Mouse (Mus musculus) brain, adult 2 months (tissue): ENCODE measurements at regions not wholly inside any gene's neighbourhood (a gene's known extent, or its start where the extent isn't known, plus 50 kb on each side); places are given as distances from the start of the nearest gene placed in this dataset.
A peak's percentile ranks its signal among the peaks of the same experiment; 100 is the strongest.

Experiments used
- DNase-seq: peaks from one replicate; pipeline ENCODE4 v3.0.0; 2011; ENCODE audit warnings: low read depth, low spot score

DNA sequence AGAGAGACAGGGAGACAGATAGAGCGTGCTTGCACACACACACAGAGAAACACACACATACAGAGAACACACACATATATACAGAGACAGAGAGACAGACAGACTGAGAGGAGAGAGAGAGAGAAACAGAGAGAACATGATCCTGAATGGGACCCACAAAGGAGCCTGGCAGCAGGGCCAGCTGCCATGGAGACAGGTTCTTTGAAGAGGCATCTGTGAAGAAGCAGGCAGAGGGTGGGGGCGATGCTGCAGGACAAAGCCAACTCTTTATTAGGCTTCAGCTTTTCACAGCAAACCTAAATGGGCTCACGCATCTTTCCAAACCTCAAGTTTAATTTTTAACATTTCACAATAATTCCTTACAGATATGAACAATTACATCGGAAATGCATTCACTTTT lies 90.0 kb upstream of the Dlx2 start:
- DNase-seq, result peak; percentile 61

DNA sequence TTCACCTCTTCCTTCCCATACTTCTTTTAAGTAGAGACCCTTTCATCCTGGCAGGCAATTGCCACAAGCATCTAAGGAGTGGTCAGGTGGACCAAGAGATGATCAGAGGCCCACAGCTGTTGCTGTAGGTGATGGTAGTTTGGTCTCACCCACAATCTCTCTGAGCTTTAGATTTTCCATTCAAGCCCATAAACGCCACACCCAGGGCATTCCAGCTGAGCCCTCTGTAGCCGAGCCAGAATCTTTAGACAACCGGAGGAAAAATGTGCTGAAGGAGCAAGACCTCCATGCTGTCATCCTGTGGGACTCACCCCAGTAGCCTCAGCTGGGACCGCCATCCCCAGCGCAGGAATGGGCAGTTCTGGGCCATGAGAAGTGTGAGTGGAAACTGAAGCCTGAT lies 93.7 kb upstream of the Dlx2 start:
- no peak for DNase-seq

DNA sequence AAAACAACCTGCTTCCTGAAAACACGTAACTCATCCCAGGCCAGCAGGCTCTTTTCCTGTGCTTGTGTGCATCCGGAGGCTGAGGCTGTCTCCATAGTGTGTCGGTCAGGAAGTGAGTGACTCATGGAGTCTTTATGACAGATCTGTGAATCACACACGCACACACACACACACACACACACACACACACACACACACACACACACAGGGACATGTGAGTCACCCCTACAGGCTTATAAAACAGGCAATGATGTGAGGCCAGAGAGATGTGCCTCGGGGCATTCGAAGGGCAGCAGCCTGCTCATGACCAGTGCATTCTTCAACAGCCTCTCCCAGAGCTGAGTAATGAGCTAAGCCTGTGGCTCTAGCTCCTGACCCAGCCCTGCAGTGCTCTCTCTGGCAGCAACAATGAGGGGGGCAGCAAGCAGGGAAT lies 97.5 kb upstream of the Dlx2 start:
- peak; percentile 77 for DNase-seq

DNA sequence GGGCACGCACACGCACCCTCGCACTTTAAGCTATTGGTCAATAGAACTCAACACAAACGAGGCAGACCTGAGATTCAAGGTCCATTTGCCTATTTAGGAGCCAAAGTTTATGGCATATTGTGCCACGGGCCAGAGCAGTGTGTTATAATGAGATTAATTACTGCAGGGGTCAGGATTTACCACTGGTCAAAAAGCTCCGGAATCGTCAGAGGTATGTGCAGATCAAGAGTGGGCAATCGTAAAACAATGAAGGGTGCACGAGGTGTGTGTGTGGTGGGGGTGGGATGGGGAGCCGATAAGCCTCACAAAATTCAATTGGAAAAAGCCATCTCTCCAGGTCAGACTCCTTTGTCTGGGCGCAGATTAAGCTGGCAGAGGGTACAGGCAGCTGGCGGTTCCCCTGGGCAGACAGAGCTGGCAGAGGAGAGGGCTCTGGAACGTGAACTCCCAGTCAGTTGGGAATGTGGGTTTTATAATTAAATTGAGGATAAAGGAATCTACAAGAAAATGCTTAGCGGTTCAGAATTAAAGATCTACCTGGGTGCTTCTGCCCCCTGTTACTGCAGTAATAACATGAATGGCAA lies 97.4 kb upstream of the Itga6 start:
- DNase-seq, result no peak

DNA sequence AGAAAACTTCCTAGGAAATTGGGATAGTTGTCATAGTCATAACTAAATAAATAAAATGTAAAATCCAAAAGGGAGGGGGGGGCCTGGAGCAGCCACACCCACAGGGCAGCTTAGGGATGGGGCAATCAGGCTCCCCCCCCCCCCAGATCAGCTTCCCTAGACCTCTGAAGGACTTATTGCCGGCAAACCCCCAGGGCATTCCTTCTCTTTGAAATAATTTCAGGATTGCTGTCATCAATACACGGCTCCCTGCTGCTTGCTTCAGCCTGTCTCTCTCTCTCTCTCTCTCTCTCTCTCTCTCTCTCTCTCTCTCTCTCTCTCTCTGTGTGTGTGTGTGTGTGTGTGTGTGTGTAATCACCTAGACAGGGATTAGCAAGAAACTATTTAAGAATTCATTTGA lies 93.8 kb upstream of the Itga6 start:
- no peak for DNase-seq

DNA sequence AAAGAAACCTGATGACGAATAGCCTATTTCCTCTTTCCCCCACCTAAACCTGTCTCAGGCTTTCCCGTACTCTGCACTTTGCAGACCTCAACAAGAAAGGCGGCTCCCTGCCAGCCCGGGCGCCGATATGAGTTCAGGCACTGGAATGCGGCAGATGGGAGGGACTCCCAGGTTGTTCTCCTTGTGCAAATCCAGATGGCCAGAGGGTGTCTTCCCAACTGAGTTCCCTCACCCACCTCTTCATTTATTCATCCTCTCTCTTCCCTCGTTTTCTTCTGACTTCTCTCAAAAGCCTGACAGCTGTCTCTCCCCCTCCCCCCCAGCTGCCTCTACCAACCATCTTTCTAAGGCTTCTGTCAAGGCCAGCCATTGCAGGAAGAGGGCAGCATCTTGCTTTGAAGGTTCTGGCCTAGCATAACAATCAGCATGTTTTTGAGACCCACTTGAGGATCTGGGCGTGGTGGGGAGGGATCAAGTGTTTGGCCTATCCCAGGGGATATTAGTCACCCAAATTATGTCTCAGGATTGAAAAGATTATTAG lies 93.1 kb upstream of the Itga6 start:
- peak; percentile 80 for DNase-seq

DNA sequence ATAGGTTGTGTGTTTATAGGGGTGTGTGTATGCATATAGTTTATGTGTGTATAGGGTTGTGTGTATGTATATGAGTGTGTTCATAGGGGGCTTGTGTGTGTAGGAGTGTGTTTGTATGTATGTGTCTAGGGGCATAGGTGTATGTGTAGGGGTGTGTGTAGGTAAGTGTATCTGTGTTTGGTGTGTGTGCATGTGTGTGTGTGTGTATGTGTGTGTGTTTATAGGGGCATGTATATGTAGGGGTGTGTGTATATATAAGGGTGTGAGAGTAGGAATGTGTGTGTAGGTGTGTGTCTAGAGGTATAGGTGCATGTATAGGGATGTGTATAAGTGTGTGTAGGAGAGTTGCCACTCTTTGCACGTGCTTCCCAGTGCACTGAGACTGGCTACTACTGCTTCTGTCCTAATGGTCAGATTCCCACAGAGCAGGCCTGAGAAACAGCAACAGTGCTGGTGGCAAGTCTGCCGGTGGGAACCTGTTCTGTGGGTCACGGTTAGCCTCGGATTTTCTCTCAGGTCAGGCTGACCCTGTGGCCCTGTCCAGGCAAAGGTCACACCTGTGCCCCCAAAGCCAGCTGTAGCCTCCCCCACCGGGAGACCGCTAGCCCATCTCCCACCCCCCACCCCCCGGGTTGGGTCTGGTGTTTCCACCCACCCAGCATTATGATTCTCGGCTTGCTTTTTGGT lies 90.5 kb upstream of the Itga6 start:
- no peak for DNase-seq

DNA sequence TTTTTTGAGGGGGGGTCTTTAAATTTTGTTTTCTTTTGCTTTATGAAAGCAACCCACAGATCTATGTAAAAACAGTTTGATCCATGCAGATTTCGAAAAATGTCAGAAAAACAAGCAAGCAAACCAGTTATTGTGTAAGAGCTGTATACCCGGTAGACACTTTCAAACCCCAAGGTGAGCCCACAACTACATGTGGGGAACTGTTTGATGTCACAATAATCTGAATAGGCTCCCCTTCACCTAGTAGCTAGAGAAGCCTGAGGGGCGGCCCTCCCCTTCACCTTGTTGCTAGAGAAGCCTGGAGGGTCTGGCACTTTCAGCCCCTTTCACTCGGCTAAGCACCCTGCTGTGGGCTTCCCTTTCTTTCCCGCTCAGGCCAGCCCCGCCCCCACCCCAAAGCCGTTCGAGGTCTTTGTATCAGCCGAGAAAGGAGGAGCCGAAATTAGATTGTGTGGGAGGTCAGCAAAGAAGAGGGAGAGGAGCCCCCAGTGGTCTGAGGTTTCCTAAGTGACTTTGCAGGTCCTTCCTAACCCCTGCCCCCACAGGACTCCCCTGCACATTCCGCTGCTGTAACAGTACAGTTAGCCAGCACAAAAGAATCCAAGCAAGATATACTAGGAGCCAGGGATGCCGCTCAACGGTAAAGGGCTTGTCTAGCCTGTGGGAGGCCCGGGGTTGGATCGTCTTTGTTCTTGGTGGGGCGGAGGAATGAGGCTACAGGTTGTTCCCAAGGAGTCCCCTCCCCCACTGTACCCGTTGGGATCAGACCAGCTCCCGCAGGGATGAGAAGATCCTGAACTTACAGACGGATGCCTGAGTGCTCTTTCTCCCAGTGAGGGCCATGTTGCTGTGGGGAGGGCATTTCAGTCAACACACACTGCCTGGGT lies 89.7 kb upstream of the Itga6 start:
- DNase-seq, result no peak

DNA sequence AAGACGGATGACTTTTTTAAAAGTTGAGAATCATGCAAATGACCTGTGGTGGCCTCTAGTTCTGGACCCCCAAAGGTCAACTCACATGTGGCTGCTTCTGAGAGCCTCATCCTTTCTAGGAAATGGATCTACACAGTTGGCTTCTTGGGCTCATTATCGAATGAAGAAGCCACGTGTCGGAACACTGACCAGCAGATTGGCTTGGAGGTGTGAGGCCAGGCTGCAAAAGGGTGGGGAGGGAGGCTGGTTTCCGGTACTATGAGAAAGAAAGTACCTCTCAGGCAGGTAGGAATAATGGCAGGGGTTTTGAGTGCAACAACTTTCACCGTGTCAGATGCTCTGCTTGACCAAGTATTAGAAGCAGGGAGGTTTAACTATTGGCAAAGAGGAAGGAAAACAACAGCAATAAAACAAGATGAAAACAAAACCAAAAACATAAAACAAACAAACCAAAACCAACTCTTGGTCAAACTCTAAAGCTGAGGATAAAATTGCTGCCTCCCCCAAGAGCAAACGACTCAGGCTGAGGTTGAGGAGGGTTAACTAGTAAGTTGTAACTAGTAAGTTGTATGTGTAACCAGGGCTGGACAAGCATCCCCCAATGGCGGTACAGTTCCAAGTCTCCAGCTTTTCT lies 88.7 kb upstream of the Itga6 start:
- DNase-seq, result no peak

DNA sequence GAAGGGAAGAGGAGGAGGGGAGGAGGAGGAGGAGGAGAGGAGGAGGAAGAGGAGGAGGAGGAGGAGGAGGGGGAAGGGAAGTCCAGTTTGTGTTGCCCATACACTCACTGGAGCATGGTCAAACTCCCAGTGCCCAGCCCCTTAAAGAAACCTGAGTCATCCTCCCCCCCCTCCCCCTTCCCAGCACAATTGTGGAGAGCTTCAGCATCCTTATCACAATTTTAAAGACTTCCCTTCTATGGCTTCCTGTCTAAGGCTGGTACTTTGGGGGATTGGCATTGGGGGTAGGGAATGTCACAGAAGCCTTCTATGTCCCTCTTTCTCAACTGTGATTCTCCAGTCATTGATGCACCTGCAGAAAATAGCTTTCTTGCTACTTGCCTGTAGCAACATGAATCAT lies 84.0 kb upstream of the Itga6 start:
- no peak for DNase-seq

DNA sequence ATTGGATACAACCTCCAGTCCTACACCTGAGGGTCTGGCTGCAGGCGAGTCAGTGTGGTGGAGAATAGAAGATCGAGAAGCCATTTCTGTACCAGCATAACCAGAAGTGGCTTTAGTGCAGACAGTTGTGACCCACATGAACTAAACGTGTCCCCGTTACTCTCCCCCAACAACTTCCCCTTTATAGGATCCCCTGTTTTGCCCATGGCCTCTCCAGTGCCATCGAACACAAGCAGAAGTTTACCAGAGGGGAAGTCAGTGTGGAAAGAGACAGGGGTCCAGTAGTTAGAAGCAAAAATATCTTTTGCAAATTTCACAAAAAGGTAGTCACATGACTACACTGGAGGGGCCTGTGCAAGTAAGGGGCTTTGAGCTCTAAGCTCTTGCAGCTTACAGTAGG lies 83.4 kb upstream of the Itga6 start:
- peak; percentile 39 for DNase-seq

DNA sequence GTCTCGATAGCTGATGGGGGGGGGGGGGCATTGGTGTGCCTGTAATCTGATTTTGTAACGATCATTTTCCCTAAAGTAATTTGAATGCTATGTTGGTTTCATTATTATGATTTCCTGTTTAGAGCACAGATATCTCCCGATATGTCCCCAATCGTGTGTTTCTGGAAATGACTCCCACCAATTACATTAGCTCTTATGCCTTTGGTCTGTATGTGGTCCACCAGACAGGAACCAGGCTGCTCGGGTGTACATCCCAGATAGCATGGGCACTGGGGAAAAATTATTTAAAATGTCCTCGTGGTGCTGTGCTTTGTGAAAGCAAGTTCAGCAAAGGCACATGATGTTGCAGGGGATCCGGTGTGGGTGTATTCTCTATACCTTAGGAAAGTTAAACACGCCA lies 82.0 kb upstream of the Itga6 start:
- no peak for DNase-seq

DNA sequence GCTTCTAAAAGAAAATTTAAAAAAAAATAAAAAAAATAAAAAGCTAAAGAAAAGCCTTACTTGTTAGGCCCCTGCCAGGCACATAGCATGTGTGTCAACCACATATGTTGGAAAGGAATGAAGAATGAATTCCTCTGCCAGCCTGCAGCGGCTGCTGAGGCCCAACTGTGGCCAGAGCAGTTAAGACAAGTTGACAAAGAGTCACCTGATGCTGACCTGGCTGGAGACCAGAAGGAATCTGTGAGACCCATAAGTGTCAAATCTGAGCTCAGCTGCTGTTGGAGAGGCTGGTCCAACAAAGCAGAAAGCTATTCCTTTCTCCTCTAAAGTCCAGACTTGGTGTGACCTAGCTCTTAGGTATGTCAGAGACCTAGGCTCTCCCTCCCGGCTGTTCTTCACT lies 78.5 kb upstream of the Itga6 start:
- DNase-seq, result no peak

DNA sequence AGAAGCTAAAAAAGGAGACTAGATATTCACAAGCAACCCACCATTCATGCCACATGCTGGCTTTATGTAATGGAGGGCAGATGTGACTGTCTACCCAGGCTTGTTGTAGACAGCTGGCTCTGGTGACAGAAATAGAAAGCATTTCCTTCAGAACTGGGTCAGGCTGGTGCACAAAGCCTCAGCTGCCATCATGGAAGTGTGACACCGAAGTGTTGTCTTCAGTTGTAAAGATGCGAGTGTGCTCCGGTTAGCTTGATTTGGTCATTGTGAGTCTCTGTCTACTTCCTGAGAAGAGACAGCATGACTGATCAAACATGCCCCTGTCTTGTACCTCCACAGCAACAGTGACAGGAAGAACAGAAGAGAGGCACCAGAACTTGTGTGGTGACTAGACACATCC lies 77.7 kb upstream of the Itga6 start:
- peak; percentile 90 for DNase-seq

DNA sequence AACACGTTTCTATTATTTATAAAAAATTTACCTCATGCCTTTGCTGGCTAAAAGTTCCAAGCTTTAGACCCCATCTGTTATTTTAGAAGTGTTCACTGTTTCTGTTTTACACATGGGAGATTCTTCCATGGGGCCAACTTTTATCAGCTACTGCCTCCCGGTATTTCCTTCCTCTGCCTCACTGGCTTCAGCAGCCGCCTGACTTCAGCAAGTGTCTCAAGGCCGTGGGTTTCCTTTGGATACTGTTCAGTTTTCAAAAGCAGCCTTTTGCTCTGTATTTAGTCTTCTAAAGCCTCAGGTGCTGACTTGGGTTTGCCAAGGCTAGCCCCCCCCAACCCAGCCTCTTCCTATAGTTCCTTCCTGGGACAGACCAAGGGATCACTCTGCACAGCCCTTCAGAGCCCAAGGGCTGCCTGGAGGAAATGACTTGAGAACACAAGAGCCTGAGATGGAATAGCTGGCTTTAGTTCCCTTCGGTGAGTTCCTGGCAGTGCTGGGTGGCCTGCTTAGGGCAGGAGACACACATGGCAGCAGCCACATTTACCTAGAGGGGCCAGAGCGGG lies 75.1 kb upstream of the Itga6 start:
- no peak for DNase-seq

DNA sequence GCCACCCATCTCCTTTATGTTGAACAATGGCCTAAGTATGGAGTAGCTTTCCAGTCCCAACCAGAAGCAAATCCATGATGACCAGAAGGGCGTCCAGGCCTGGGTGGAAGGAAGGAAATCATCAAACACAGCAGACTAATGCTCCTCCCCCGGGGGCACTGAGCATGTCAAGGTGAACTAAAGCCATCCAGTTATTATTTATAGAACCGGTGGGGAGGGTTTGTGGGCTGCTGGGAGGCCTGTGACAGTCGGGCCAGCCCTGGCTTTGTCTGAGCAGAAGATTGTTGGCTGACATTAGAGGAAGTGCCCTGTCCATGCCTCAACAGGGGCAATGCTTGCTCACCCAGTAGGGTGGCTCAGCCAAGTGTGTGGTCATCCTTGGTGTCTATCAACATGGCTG lies 74.5 kb upstream of the Itga6 start:
- DNase-seq, result no peak

DNA sequence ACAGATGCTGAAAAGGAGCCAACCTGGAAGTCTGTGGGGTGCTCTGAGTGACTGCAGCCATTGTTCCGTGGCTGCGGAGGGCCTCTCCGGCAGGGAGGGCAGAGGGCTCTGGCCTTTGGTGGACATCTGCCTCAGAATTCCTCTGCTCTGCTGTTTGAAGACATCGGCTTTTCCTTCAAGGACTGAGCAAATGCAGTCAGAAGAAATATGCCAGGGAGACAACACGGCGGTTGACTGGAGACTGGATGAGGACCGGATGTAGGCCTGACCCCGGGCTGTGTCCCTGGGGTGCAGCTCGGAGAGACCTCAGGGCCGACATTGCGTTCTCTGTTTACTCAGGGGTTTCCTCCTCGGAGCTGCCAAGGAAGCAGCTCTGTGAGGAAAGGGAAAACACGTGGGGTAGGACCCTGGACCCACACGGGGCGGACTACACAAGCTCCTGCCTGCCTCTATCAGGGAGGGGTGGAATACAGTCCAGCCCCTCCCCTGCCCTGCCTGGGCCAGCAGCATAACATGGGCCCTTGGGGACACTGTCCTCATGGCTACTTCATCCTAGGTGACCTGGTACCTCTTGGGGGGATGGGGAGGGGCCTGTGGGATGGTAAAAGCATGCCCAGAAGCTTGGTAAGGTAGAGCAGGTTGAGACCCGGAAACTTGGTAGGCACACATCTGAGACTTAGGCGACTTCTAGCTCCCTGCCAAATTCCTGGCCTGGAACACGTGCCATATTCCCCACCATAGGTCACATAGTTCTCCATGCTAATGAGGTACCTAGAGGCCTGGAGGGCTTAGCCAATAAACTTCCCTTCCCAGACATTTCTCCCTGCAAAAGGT lies 72.1 kb upstream of the Itga6 start:
- no peak for DNase-seq

DNA sequence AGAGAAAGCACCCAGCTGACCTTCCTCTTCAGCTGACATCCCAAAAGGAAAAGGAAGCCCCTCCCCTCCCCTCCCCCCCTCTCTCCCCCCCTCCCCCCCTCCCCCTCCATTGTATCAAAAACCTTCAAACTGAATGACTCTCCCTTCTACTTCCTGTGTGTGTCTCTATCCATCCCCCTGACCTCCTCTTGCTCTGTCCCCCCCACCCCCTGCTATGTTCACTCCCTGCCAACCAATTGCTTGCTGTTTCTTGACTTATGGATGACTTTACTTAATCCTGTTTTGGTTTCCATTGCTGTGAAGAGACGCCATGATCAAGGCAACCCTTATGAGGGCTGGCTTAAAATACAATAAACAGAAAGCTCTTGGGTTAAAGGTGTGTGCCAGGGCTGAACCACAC lies 64.7 kb upstream of the Itga6 start:
- no peak for DNase-seq

DNA sequence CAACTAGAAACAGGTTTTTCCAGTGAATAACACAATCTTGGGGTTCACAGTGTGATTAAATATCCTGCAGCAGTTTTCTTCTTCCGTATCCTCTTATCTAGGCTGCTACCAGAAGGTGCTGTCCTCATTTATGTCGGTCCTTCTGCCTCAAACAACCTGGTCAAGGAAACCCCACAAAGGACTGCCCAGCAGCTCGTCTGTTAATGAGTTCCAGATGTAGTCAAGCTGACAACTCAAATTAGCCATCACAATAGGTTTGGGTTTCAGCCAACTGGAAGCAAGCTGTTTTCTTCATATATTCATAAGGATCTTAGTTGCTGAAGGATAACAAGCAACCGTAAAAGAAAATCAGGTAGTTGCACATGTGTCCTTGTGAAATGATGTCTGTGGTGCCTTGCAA lies 64.3 kb upstream of the Itga6 start:
- DNase-seq, result no peak

DNA sequence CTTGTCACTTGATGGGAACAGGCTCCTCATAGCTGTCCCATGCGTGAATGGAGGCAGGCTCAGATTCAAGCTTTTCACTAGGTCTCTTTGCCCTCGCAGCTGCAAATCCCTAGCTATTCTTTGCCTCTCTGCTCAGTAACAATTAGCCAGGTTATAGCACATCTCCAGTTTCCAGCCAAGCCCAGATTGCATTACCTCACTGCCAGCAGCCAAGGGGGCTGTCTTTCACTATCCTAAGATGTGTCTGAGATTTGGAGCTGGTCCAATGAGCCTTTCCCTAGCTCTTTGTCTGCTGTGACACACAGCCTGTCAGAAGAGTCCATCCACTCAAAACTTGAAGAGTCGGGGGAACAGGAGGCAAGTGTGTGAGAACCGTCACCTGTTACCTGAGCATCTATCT lies 62.0 kb upstream of the Itga6 start:
- no peak for DNase-seq

DNA sequence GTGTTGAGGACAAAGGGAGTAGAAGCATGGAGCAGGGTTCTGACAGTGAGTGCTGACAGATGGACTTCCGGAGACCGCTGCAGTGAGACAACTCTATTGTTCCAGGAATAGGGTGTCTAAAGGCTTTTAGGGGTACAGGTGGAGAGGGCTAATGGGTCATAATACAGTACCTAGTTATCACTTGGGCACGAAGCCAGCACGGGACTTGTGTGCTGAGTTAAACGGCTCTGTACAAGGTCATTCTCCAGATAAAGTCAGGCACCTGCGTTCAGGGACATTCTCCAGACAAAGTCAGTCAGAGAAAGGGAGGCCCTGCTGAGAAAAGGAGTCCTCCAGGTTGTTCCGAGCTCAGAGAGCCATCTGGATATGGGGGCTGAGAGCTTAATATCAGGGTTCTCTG lies 60.2 kb upstream of the Itga6 start:
- DNase-seq, result no peak
